Mouse (Mus musculus): ENCODE data around the gene Kctd11. TPM values are rescaled to one million over a fixed set of nuclear protein-coding genes. Genes with fewer than 3 reads are reported as not detected.

Gene Kctd11
- total and polyA plus RNA-seq, 3 experiments = 1.8 to 3.9 (median 2.1) TPM

DNA sequence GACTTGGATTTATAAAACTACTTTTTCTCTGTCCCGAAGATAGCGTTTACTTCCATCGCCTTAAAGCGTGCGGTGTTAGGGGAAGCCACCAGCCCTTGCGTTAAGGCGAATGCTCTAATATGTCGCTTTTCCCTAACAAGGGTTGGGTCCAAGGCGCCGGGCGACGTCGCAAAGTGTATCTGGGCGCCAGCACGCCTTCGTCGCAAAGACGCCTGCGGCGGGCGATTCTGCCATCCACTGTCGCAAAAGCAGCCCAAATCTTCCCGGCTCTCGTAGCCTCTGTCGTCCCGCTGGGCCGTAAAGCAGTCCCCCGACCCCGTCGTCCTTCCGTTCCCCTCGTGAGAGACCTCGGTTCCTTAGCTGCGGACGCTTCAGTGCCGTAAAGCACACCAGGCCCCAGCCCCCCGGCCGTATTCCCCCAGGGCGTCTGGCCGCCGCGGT is 20.2 kb upstream of the Kctd11 start:
- Histone ChIP-seq H3K4me1 (ENCODE audit: control insufficient read depth in 1 of 2, insufficient read depth in 2 of 2) (peaks cover 7 to 29% of the 10 kb centered on the region in 2 experiments), H3K9ac (ENCODE audit: insufficient read depth, low read depth) (peak overlapping the region; percentile 81), H3K36me3 (replicated peaks in 1 of 2; ENCODE audit: control insufficient read depth in 1 of 2, insufficient read depth in 1 of 2, low read length in 1 of 2) (peaks cover 29 to 32% of the 10 kb centered on the region in 2 experiments), H3K4me3 (replicated peaks in 1 of 3; ENCODE audit: low read depth in 2 of 3, low read length in 2 of 3, poor library complexity in 1 of 3) (peak overlapping the region; percentile 67 to 82 (median 70)), H3K27me3 (replicated peaks) (no peaks in the 10 kb centered on the region), H3K27ac (ENCODE audit: insufficient read depth, low read depth) (peak overlapping the region; percentile 75), H3K79me2 (replicated peaks; ENCODE audit: control insufficient read depth, extremely low read depth, insufficient read depth, poor library complexity, severe bottlenecking) (peaks cover 10% of the 10 kb centered on the region), H3K9me3 (replicated peaks; ENCODE audit: low read length) (no peaks in the 10 kb centered on the region), H3K4me2 (ENCODE audit: insufficient read depth, low read depth, poor library complexity, severe bottlenecking) (peak overlapping the region; percentile 29)
- peak; percentile 70; the same call in 1 of the 2 replicates for TF ChIP-seq GABPA (IDR thresholded peaks at IDR 0.05; ENCODE audit: insufficient replicate concordance, low read depth, low read length)
- peak; percentile 92 for TF ChIP-seq HCFC1 (IDR thresholded peaks at IDR 0.05; ENCODE audit: low read depth, low read length)
- no peak for TF ChIP-seq ZC3H11A (IDR thresholded peaks at IDR 0.05; ENCODE audit: low read depth, low read length)
- peak; percentile 69; the same call in 1 of the 2 replicates for TF ChIP-seq IRF4 (IDR thresholded peaks at IDR 0.05; ENCODE audit: low read depth, low read length)
- TF ChIP-seq MAX (IDR thresholded peaks at IDR 0.05; ENCODE audit: low read length) = peak; percentile 81
- peak; percentile 98 for TF ChIP-seq KAT2A (IDR thresholded peaks at IDR 0.05; ENCODE audit: insufficient replicate concordance, low read length)
- peak; percentile 90 for TF ChIP-seq MEF2A (IDR thresholded peaks at IDR 0.05; ENCODE audit: borderline replicate concordance, low read depth, low read length)
- peak; percentile 59 for TF ChIP-seq BHLHE40 (IDR thresholded peaks at IDR 0.05; ENCODE audit: low read depth, low read length)
- peak; percentile 83 for TF ChIP-seq SIN3A (IDR thresholded peaks at IDR 0.05; ENCODE audit: low read length)
- TF ChIP-seq UBTF (IDR thresholded peaks at IDR 0.05; ENCODE audit: low read depth, low read length) = peak; percentile 94
- no peak for TF ChIP-seq CHD1 (IDR thresholded peaks at IDR 0.05; ENCODE audit: low read depth, low read length)
- TF ChIP-seq ELF1 (IDR thresholded peaks at IDR 0.05; ENCODE audit: low read depth, low read length) = peak; percentile 93
- 0 out of 2 replicates have a peak, but pooled peaks have one; percentile 19 for TF ChIP-seq ETS1 (conservative IDR thresholded peaks at IDR 0.05; ENCODE audit: low read depth, low read length)
- TF ChIP-seq JUN (IDR thresholded peaks at IDR 0.05; ENCODE audit: insufficient read depth, low read depth, low read length) = no peak
- peak; percentile 95 for TF ChIP-seq MAZ (IDR thresholded peaks at IDR 0.05; ENCODE audit: low read depth, low read length)
- no peak for TF ChIP-seq SMC3 (IDR thresholded peaks at IDR 0.05; ENCODE audit: low read depth, low read length)
- TF ChIP-seq RCOR1 (conservative IDR thresholded peaks at IDR 0.05; ENCODE audit: low read depth, low read length) = no peak
- no peak for TF ChIP-seq PAX5 (IDR thresholded peaks at IDR 0.05; ENCODE audit: low read length)
- no peak for TF ChIP-seq JUND (conservative IDR thresholded peaks at IDR 0.05; ENCODE audit: low read depth, low read length)
- peak; percentile 82; the same call in 1 of the 2 replicates for TF ChIP-seq E2F4 (IDR thresholded peaks at IDR 0.05; ENCODE audit: insufficient replicate concordance, low read depth, low read length)
- TF ChIP-seq RAD21 (IDR thresholded peaks at IDR 0.05; ENCODE audit: low read depth, low read length) = no peak
- peak; percentile 60 for TF ChIP-seq POLR2A (IDR thresholded peaks at IDR 0.05; ENCODE audit: low read depth, low read length)
- peak; percentile 68; the same call in 1 of the 2 replicates for TF ChIP-seq CHD2 (IDR thresholded peaks at IDR 0.05; ENCODE audit: low read length)
- 0 out of 2 replicates have a peak, but pooled peaks have one; percentile 56 for TF ChIP-seq NELFE (IDR thresholded peaks at IDR 0.05; ENCODE audit: low read depth, low read length)
- no peak for TF ChIP-seq POLR2AphosphoS2 (IDR thresholded peaks at IDR 0.05; ENCODE audit: low read depth, low read length)
- peak; percentile 90 for TF ChIP-seq MXI1 (IDR thresholded peaks at IDR 0.05; ENCODE audit: low read depth, low read length)
- TF ChIP-seq ZNF384 (IDR thresholded peaks at IDR 0.05; ENCODE audit: low read depth, low read length) = 0 out of 2 replicates have a peak, but pooled peaks have one; percentile 3
- peak; percentile 82; the same call in 1 of the 2 replicates for TF ChIP-seq MYC (IDR thresholded peaks at IDR 0.05; ENCODE audit: low read depth, low read length)
- TF ChIP-seq USF1 (IDR thresholded peaks at IDR 0.05; ENCODE audit: low read depth, low read length) = no peak
- TF ChIP-seq USF2 (conservative IDR thresholded peaks at IDR 0.05; ENCODE audit: low read depth, low read length) = no peak
- TF ChIP-seq TBP (conservative IDR thresholded peaks at IDR 0.05; ENCODE audit: low read depth, low read length) = peak; percentile 60; the same call in 1 of the 2 replicates
- no peak; the same call in none of the 2 replicates for TF ChIP-seq NRF1 (IDR thresholded peaks at IDR 0.05; ENCODE audit: low read depth, low read length)
- TF ChIP-seq TCF12 (IDR thresholded peaks at IDR 0.05; ENCODE audit: low read depth, low read length) = peak; percentile 57; the same call in 1 of the 2 replicates
- in situ Hi-C loops (cut with MboI; ENCODE audit: low pct_ligation_motif_present, low pct_unique_long_range_greater_than_20kb, low sequenced_read_pairs) = no loop called here
- dilution Hi-C loops (cut with MboI; ENCODE audit: extremely low pct_ligation_motif_present, extremely low pct_unique_long_range_greater_than_20kb, low sequenced_read_pairs) = no loop called here
- DNase-seq (ENCODE audit: extremely low read depth) = peak; percentile 99
